Mouse (Mus musculus) cerebellum, postnatal 25 days (tissue): Measurements from ENCODE around the gene Brox.
A peak's percentile ranks its signal among the peaks of the same experiment; 100 is the strongest.
"Not testable (repeated sequence)": the region's sequence is repeated elsewhere in the genome, so short reads cannot be mapped to it uniquely, and the experiment has no call there.

Source experiments
- DNase-seq, 2 experiments: peaks; one replicate each; pipeline ENCODE4 v3.0.0; 2021; ENCODE audit warnings: mixed read lengths in 2 of 2

The Brox gene

GRCm38 (mm10) chr1:183296877-183297383 is at the start of gene Brox:
Gene Brox (minus strand): TSS chr1:183297269.
- peak; percentile 97 for DNase-seq

GRCm38 (mm10) chr1:183345817-183346195 is 48.7 kb upstream of the Brox start:
- no peak for DNase-seq

GRCm38 (mm10) chr1:183344886-183345816 is 48.1 kb upstream of the Brox start:
- peak; percentile 86 to 92 for DNase-seq

GRCm38 (mm10) chr1:183342902-183343301 is 45.8 kb upstream of the Brox start:
- DNase-seq, result not testable (repeated sequence)

GRCm38 (mm10) chr1:183327171-183327570 is 30.1 kb upstream of the Brox start:
- no peak for DNase-seq

GRCm38 (mm10) chr1:183324433-183324832 is 27.4 kb upstream of the Brox start:
- DNase-seq, result no peak

- DNase-seq, result no peak
Observed at GRCm38 (mm10) chr1:183323923-183324322, 26.9 kb upstream of the Brox start.

- not testable (repeated sequence) for DNase-seq
Observed at GRCm38 (mm10) chr1:183322496-183322895, 25.4 kb upstream of the Brox start.

- no peak for DNase-seq
Observed at GRCm38 (mm10) chr1:183320708-183321107, 23.6 kb upstream of the Brox start.

GRCm38 (mm10) chr1:183315783-183316182 is 18.7 kb upstream of the Brox start:
- peak in 1 of 2 experiments; percentile 31 for DNase-seq

- DNase-seq, result no peak
Observed at GRCm38 (mm10) chr1:183312076-183312475, 15.0 kb upstream of the Brox start.

GRCm38 (mm10) chr1:183309601-183310000 is 12.5 kb upstream of the Brox start:
- not testable (repeated sequence) for DNase-seq

GRCm38 (mm10) chr1:183308476-183308875 is 11.4 kb upstream of the Brox start:
- DNase-seq, result no peak

GRCm38 (mm10) chr1:183307555-183307954 is 10.5 kb upstream of the Brox start:
- no peak for DNase-seq

GRCm38 (mm10) chr1:183299161-183299560 is 2.1 kb upstream of the Brox start:
- DNase-seq, result peak; percentile 73 to 79

- DNase-seq, result no peak
Observed at GRCm38 (mm10) chr1:183297886-183298489, 919 bp upstream of the Brox start.

GRCm38 (mm10) chr1:183297473-183297885 is 410 bp upstream of the Brox start:
- no peak for DNase-seq

- peak in 1 of 2 experiments; percentile 59 for DNase-seq
Observed at GRCm38 (mm10) chr1:183296465-183296864, 604 bp downstream of the Brox start, which contains the start of gene Aida. Gene Aida (plus strand): TSS chr1:183296590.

GRCm38 (mm10) chr1:183289576-183289975 is 7.5 kb downstream of the Brox start:
- DNase-seq, result no peak

GRCm38 (mm10) chr1:183288351-183288750 is 8.7 kb downstream of the Brox start:
- DNase-seq, result no peak

- DNase-seq, result no peak
Observed at GRCm38 (mm10) chr1:183275763-183276162, 21.3 kb downstream of the Brox start.

- no peak for DNase-seq
Observed at GRCm38 (mm10) chr1:183274385-183274784, 22.7 kb downstream of the Brox start.
